In the genomic region with DNA sequence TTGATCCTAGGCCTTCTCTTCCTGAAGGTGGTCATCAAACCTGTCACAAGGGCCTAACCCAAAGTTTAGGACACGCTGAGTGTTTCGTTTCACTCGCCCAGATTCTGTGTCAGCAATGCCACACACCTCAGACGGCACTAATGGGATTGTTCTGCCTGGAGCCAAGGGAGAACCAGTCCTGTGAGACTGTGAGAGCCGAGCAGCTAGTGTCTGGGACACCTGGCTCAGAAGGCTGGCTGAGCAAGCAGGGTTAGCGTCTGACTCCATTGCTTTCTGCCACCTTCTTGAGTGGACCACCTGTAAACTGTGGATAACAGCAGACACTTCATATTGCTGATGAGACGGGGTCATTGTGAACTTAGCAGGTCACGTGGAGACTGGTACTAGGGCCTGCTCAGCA, we compare ENCODE assay signal across 19 mouse cellular contexts.
DNase-seq lines count a peak whose midpoint lies in the region; ATAC-seq and TF ChIP-seq lines count a peak whose summit lies in the region.
"Had no signal": no experiment of that assay in that cellular context is flagged by ENCODE, and none has a peak within 500 bp of the region (broad histone marks: within the 10 kb centered on the region; RNA-seq: fewer than 3 reads in every experiment).

No protein-coding gene starts in this region.

- H3K36me3 ChIP-seq in embryonic facial prominence, embryonic 14.5 days (ENCODE audit: control insufficient read depth, insufficient read depth, low read length): no peaks in the 10 kb centered on the region
- H3K36me3 ChIP-seq in embryonic facial prominence, embryonic 10.5 days (replicated peaks): no peaks in the 10 kb centered on the region
- H3K36me3 ChIP-seq in midbrain, embryonic 11.5 days (ENCODE audit: control insufficient read depth, insufficient read depth, low read length): no peaks in the 10 kb centered on the region
- H3K36me3 ChIP-seq in midbrain, postnatal 0 days (ENCODE audit: insufficient read depth, low read length): no peaks in the 10 kb centered on the region
- H3K36me3 ChIP-seq: G1E had no signal

- TF ChIP-seq CTCF in midbrain, postnatal 0 days (IDR thresholded peaks at IDR 0.05): no peak

- H3K4me2 ChIP-seq in embryonic facial prominence, embryonic 14.5 days (ENCODE audit: low read depth, low read length): no peak overlapping the region
- no peak overlapping the region for H3K4me2 ChIP-seq in midbrain, embryonic 11.5 days
- H3K4me2 ChIP-seq in midbrain, postnatal 0 days (ENCODE audit: low read depth, low read length, poor library complexity, severe bottlenecking): no peak overlapping the region

- H3K27ac ChIP-seq in embryonic facial prominence, embryonic 14.5 days (replicated peaks; ENCODE audit: low read depth, low read length): no peak overlapping the region
- no peak overlapping the region for H3K27ac ChIP-seq in embryonic facial prominence, embryonic 10.5 days (replicated peaks)
- no peak overlapping the region for H3K27ac ChIP-seq in midbrain, embryonic 11.5 days (ENCODE audit: low read depth, low read length)
- no peak overlapping the region for H3K27ac ChIP-seq in midbrain, postnatal 0 days (ENCODE audit: low read depth, low read length)

- 73% methylated on average over 8 of the region's 8 CpGs for WGBS in embryonic facial prominence, embryonic 14.5 days
- 77% methylated on average over 8 of the region's 8 CpGs for WGBS in embryonic facial prominence, embryonic 10.5 days
- WGBS in midbrain, embryonic 11.5 days: 73% methylated on average over 8 of the region's 8 CpGs
- WGBS in midbrain, postnatal 0 days: 64% methylated on average over 8 of the region's 8 CpGs

- ATAC-seq in embryonic facial prominence, embryonic 14.5 days (ENCODE audit: low read depth): 0 out of 2 replicates have a peak, but pooled peaks have one; percentile 68
- ATAC-seq in midbrain, embryonic 11.5 days (ENCODE audit: low FRiP score): no peak
- no peak for ATAC-seq in midbrain, postnatal 0 days (ENCODE audit: low FRiP score)
- ATAC-seq: activated CD4-positive, CD25-positive, alpha-beta regulatory T cell, adult 4 months; CD4-positive, CD25-positive, alpha-beta regulatory T cell, adult 4 months; Patski had no signal

- no peaks in the 10 kb centered on the region for H3K9me3 ChIP-seq in embryonic facial prominence, embryonic 14.5 days (ENCODE audit: control insufficient read depth, low read length)
- no peaks in the 10 kb centered on the region for H3K9me3 ChIP-seq in embryonic facial prominence, embryonic 10.5 days
- H3K9me3 ChIP-seq in midbrain, embryonic 11.5 days (ENCODE audit: control insufficient read depth, low read length): no peaks in the 10 kb centered on the region
- H3K9me3 ChIP-seq in midbrain, postnatal 0 days (ENCODE audit: low read length): no peaks in the 10 kb centered on the region
- H3K9me3 ChIP-seq: G1E had no signal

- H3K9ac ChIP-seq in embryonic facial prominence, embryonic 14.5 days (ENCODE audit: low read depth, low read length): no peak overlapping the region
- H3K9ac ChIP-seq in midbrain, embryonic 11.5 days (ENCODE audit: low read length): no peak overlapping the region
- H3K9ac ChIP-seq in midbrain, postnatal 0 days (replicated peaks; ENCODE audit: low read length, poor library complexity, severe bottlenecking): no peak overlapping the region

- H3K27me3 ChIP-seq in embryonic facial prominence, embryonic 14.5 days (replicated peaks; ENCODE audit: control insufficient read depth, insufficient read depth, low read length): no peaks in the 10 kb centered on the region
- no peaks in the 10 kb centered on the region for H3K27me3 ChIP-seq in embryonic facial prominence, embryonic 10.5 days (replicated peaks; ENCODE audit: low read depth, poor library complexity, severe bottlenecking)
- H3K27me3 ChIP-seq in midbrain, embryonic 11.5 days (ENCODE audit: control insufficient read depth, insufficient read depth, low read length): no peaks in the 10 kb centered on the region
- H3K27me3 ChIP-seq in midbrain, postnatal 0 days (ENCODE audit: insufficient read depth, low read length): no peaks in the 10 kb centered on the region
- H3K27me3 ChIP-seq: CH12.LX, Patski had no signal

- H3K4me3 ChIP-seq in embryonic facial prominence, embryonic 14.5 days (ENCODE audit: low read depth, low read length): no peak overlapping the region
- H3K4me3 ChIP-seq in embryonic facial prominence, embryonic 10.5 days: no peak overlapping the region
- H3K4me3 ChIP-seq in midbrain, embryonic 11.5 days (ENCODE audit: low read depth, low read length): no peak overlapping the region
- no peak overlapping the region for H3K4me3 ChIP-seq in midbrain, postnatal 0 days (ENCODE audit: low read depth, low read length)

- no peaks in the 10 kb centered on the region for H3K4me1 ChIP-seq in embryonic facial prominence, embryonic 14.5 days (ENCODE audit: control insufficient read depth, insufficient read depth, low read length)
- H3K4me1 ChIP-seq in embryonic facial prominence, embryonic 10.5 days: peaks cover 41% of the 10 kb centered on the region
- H3K4me1 ChIP-seq in midbrain, embryonic 11.5 days (ENCODE audit: control insufficient read depth, insufficient read depth, low read length): no peaks in the 10 kb centered on the region
- no peaks in the 10 kb centered on the region for H3K4me1 ChIP-seq in midbrain, postnatal 0 days (ENCODE audit: insufficient read depth, low read length)

- no peak for DNase-seq in embryonic facial prominence, embryonic 14.5 days (ENCODE audit: low spot score)
- no peak for DNase-seq in embryonic facial prominence, embryonic 10.5 days (ENCODE audit: low spot score)
- DNase-seq in midbrain, embryonic 11.5 days (ENCODE audit: low spot score, missing footprints): peak; percentile 75
- no peak for DNase-seq in midbrain, postnatal 0 days (ENCODE audit: low spot score)
- DNase-seq: adrenal gland, adult 2 months; adrenal gland, adult 8-10 months; adrenal gland, postnatal 10 days; adrenal gland, postnatal 14 days; adrenal gland, postnatal 25 days; adrenal gland, postnatal 36 days; B cell, adult 2 months; cerebellum, adult 11 months; cerebellum, adult 11-12 months; cerebellum, adult 18-20 months had no signal
